Mouse (Mus musculus): Measurements from ENCODE around the gene Raf1.

- no peak for TF ChIP-seq CTCF (IDR thresholded peaks at IDR 0.05; ENCODE audit: low read depth, low read length)
- no peak for TF ChIP-seq TAL1 (conservative IDR thresholded peaks at IDR 0.05; ENCODE audit: low read depth, low read length)
- no peak for TF ChIP-seq POLR2AphosphoS5 (IDR thresholded peaks at IDR 0.05; ENCODE audit: insufficient replicate concordance, low read depth, low read length)
- no peak for TF ChIP-seq GATA1 (IDR thresholded peaks at IDR 0.05; ENCODE audit: borderline replicate concordance, low read length)
- no peak for TF ChIP-seq GATA2 (IDR thresholded peaks at IDR 0.05; ENCODE audit: borderline replicate concordance, low read depth, low read length)
Observed at GRCm38 (mm10) chr6:115687753-115688152, 11.3 kb upstream of the Raf1 start.
